Mouse (Mus musculus) kidney, postnatal 14 days (tissue): ENCODE measurements around the gene Kif5c.

Experiments used
- DNase-seq: peaks from one replicate; pipeline ENCODE4 v3.0.0; 2022; ENCODE audit warnings: mixed read lengths

Gene Kif5c

GRCm38 (mm10) chr2:49676020-49676419 lies 56.9 kb downstream of the Kif5c start:
- DNase-seq = no peak

- DNase-seq = no peak
Observed at GRCm38 (mm10) chr2:49678386-49678785, 59.3 kb downstream of the Kif5c start.

GRCm38 (mm10) chr2:49679135-49679964 lies 60.3 kb downstream of the Kif5c start:
- DNase-seq = no peak

- DNase-seq = no peak
Observed at GRCm38 (mm10) chr2:49682754-49683153, 63.7 kb downstream of the Kif5c start.

GRCm38 (mm10) chr2:49684808-49685207 lies 65.7 kb downstream of the Kif5c start:
- no peak for DNase-seq

GRCm38 (mm10) chr2:49690421-49690826 lies 71.3 kb downstream of the Kif5c start:
- no peak for DNase-seq

GRCm38 (mm10) chr2:49691441-49691840 lies 72.3 kb downstream of the Kif5c start:
- DNase-seq = no peak

- DNase-seq = no peak
Observed at GRCm38 (mm10) chr2:49694727-49695126, 75.6 kb downstream of the Kif5c start.

- no peak for DNase-seq
Observed at GRCm38 (mm10) chr2:49695461-49695860, 76.4 kb downstream of the Kif5c start.

GRCm38 (mm10) chr2:49698851-49699250 lies 79.8 kb downstream of the Kif5c start:
- DNase-seq = no peak

- peak; percentile 8 for DNase-seq
Observed at GRCm38 (mm10) chr2:49700176-49700971, 81.3 kb downstream of the Kif5c start.

GRCm38 (mm10) chr2:49710223-49710622 lies 91.1 kb downstream of the Kif5c start:
- DNase-seq = no peak

- DNase-seq = no peak
Observed at GRCm38 (mm10) chr2:49711693-49712092, 92.6 kb downstream of the Kif5c start.

- no peak for DNase-seq
Observed at GRCm38 (mm10) chr2:49712336-49712887, 93.3 kb downstream of the Kif5c start.

- no peak for DNase-seq
Observed at GRCm38 (mm10) chr2:49716490-49716889, 97.4 kb downstream of the Kif5c start.

- DNase-seq = no peak
Observed at GRCm38 (mm10) chr2:49717437-49718116, 98.5 kb downstream of the Kif5c start.

GRCm38 (mm10) chr2:49718492-49718891 lies 99.4 kb downstream of the Kif5c start:
- DNase-seq = no peak

GRCm38 (mm10) chr2:49718935-49719850 lies 100.1 kb downstream of the Kif5c start:
- DNase-seq = no peak

GRCm38 (mm10) chr2:49719854-49720253 lies 100.8 kb downstream of the Kif5c start:
- DNase-seq = no peak

GRCm38 (mm10) chr2:49720343-49720742 lies 101.2 kb downstream of the Kif5c start:
- DNase-seq = no peak

GRCm38 (mm10) chr2:49722331-49722730 lies 103.2 kb downstream of the Kif5c start:
- no peak for DNase-seq

GRCm38 (mm10) chr2:49722983-49723382 lies 103.9 kb downstream of the Kif5c start:
- DNase-seq = no peak
